Mouse (Mus musculus) stomach, embryonic 14.5 days (tissue): Measurements from ENCODE around the gene Alpk1. TPM values are rescaled to one million over a fixed set of nuclear protein-coding genes. Genes with fewer than 3 reads are reported as not detected.

Source experiments
- ATAC-seq: fragments of 200-750 bp; cut with Nextera tagmentation; 2 replicates; pipeline ENCODE4 v1.8.0; 2017; ENCODE audit warnings: low read depth, moderate TSS enrichment; ENCODE audit not compliant: insufficient number of reproducible peaks, insufficient read depth, low FRiP score
- H3K27ac ChIP-seq: fragments of 300-500 bp; sonication (generic); 2 replicates; pipeline ENCODE4 v1.5.1; 2014; ENCODE audit warnings: mild to moderate bottlenecking, low read length, moderate library complexity, mixed read lengths
- H3K27me3 ChIP-seq: fragments of 300-500 bp; sonication (generic); 2 replicates; pipeline ENCODE4 v1.6.1; 2014; ENCODE audit warnings: low read length, control low read depth, mixed read lengths; ENCODE audit not compliant: control insufficient read depth, insufficient read depth
- H3K36me3 ChIP-seq: fragments of 300-500 bp; sonication (generic); 2 replicates; pipeline ENCODE4 v1.6.1; 2014; ENCODE audit warnings: mild to moderate bottlenecking, control low read depth, low read length, moderate library complexity, mixed read lengths; ENCODE audit not compliant: control insufficient read depth, insufficient read depth
- H3K4me1 ChIP-seq: fragments of 300-500 bp; sonication (generic); 2 replicates; pipeline ENCODE4 v1.6.1; 2014; ENCODE audit warnings: low read length, control low read depth, mixed read lengths; ENCODE audit not compliant: control insufficient read depth, insufficient read depth
- H3K4me2 ChIP-seq: fragments of 300-500 bp; sonication (generic); replicated peaks from 2 replicates; pipeline ENCODE4 v1.6.1; 2014; ENCODE audit warnings: low read depth, low read length, control low read depth
- H3K4me3 ChIP-seq: fragments of 300-500 bp; sonication (generic); 2 replicates; pipeline ENCODE4 v1.5.1; 2014; ENCODE audit warnings: low read depth, low read length, control low read depth
- H3K9ac ChIP-seq: fragments of 300-500 bp; sonication (generic); replicated peaks from 2 replicates; pipeline ENCODE4 v1.6.1; 2014; ENCODE audit warnings: low read depth, mild to moderate bottlenecking, control low read depth, low read length, moderate library complexity, mixed read lengths
- H3K9me3 ChIP-seq: fragments of 300-500 bp; sonication (generic); 2 replicates; pipeline ENCODE4 v1.6.1; 2016; ENCODE audit warnings: low read depth, low read length, control low read depth; ENCODE audit not compliant: control insufficient read depth
- WGBS: fragments of 180-500 bp; shearing (Covaris S2); extraction: QIAGEN DNeasy Blood & Tissue Kit; methylation state at CpG from one replicate; pipeline ENCODE4 v1.1.7; 2014; 5-methylcytosine and 5-hydroxymethylcytosine counted together
- polyA plus RNA-seq: library from polyadenylated mRNA; unstranded; fragments of >200 nt; fragmentation: Nextera tagmentation; extraction: Ambion mirVana; gene quantifications from 2 replicates; pipeline ENCODE4 v1.2.1, GENCODE M21; 2014

Alpk1 gene
- polyA plus RNA-seq, 1 experiment from 2014 or later: 3.5 TPM

- ATAC-seq: no peak
- Histone ChIP-seq H3K27ac (no peak overlapping the region), H3K27me3 (peaks cover 61% of the 10 kb centered on the region), H3K4me1 (peaks cover 3% of the 10 kb centered on the region; the same call in 1 of the 2 replicates), H3K9me3 (no peaks in the 10 kb centered on the region), H3K4me2 (no peak overlapping the region), H3K36me3 (no peaks in the 10 kb centered on the region), H3K4me3 (no peak overlapping the region), H3K9ac (no peak overlapping the region)
- under 1% methylated on average over 36 of the region's 36 CpGs for WGBS
Observed at GRCm38 (mm10) chr3:127639875-127640761, 140.2 kb downstream of the Alpk1 start.

DNA sequence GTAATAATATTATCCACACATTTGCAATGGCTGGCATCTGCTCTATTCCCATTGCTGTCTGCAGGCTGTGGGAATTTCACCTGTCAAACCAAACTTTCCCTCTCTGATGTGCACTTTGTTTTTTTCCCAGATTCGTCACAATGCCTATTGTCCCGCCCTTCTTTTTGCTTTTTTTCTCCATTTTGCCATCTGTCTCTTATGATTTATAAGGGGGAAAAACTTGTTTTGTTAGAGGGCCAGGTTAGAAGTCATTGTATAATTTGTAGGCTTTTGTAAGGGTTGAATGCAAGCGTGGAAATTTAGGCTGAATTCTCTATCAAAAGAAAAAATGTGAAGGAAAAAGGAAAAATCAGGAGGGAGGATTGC is 145.4 kb downstream of the Alpk1 start:
- H3K4me2 ChIP-seq: no peak overlapping the region
- 3% methylated on average over 3 of the region's 3 CpGs for WGBS
- no peak overlapping the region for H3K9ac ChIP-seq
- H3K4me1 ChIP-seq: peaks cover 22% of the 10 kb centered on the region
- H3K9me3 ChIP-seq: no peaks in the 10 kb centered on the region
- peaks cover 75% of the 10 kb centered on the region for H3K27me3 ChIP-seq
- no peak for ATAC-seq
- H3K36me3 ChIP-seq: no peaks in the 10 kb centered on the region
- no peak overlapping the region for H3K4me3 ChIP-seq
- H3K27ac ChIP-seq: no peak overlapping the region

DNA sequence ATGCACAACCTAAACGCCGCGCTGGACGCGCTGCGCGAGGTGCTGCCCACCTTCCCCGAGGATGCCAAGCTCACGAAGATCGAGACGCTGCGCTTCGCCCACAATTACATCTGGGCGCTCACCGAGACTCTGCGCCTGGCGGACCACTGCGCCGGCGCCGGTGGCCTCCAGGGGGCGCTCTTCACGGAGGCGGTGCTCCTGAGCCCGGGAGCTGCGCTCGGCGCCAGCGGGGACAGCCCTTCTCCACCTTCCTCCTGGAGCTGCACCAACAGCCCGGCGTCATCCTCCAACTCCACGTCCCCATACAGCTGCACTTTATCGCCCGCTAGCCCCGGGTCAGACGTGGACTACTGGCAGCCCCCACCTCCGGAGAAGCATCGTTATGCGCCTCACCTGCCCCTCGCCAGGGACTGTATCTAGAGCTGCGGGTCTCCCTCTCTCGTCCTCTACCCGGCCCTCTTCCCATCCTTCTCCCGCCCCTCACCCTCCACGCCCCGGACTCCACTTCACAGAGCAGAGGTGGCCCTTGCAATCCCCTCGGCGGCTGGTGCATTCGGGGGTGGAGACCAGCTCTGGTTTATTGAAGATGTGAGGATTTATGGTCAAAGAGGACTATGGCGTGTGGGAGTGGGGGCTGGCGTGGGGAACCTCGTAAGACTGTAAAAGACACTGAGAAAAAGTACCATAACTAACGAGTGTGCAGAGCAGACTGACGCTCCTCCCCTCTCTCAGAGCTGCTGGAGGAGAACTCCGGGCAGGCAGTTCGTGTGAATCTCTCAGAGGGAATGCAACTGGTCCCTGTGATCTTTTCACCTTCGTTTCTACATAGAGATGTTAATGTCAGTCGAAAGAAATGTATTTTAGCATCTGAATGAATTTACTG is 146.0 kb downstream of the Alpk1 start:
- peaks cover 76% of the 10 kb centered on the region for H3K27me3 ChIP-seq
- H3K27ac ChIP-seq: no peak overlapping the region
- 1% methylated on average over 58 of the region's 58 CpGs for WGBS
- peak overlapping the region; percentile 68 for H3K4me2 ChIP-seq
- no peak overlapping the region for H3K9ac ChIP-seq
- H3K36me3 ChIP-seq: no peaks in the 10 kb centered on the region
- peak overlapping the region; percentile 31 for H3K4me3 ChIP-seq
- H3K9me3 ChIP-seq: no peaks in the 10 kb centered on the region
- H3K4me1 ChIP-seq: peaks cover 20% of the 10 kb centered on the region
- peak; percentile 91 for ATAC-seq

DNA sequence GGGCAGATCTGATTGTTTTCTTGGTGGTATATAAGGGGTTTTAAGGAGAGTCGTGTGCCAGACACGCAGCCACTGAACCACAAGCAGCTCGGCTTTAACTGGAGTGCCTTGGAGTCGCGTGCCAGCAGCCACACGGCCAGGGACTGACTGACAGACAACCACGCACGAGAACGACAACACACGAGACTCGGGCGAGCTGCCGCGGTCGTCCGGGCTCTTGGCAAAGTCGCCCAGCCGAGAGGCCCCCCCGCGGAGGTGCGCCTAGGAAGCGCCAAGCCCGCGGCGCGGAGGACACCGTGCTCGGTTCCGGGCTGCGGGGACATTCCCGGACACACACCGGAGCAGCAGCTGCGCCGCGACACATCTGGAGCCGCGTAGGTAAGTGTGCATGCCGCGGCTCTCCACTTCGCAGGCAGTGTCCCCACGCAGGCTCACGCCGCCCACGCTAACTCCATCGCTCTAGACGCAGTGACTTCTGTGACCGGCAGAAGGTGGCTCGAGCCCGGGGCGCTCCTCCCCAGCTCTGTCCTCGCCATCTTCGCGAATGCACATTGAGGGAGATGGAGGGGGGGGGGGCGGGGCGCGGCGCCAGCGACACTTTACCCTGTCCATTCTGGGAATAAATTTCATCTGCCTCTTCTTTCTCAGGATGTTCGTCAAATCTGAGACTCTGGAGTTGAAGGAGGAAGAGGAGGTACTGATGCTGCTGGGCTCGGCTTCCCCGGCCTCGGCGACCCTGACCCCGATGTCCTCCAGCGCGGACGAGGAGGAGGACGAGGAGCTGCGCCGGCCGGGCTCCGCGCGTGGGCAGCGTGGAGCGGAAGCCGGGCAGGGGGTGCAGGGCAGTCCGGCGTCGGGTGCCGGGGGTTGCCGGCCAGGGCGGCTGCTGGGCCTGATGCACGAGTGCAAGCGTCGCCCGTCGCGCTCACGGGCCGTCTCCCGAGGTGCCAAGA is 147.0 kb downstream of the Alpk1 start, which contains the start of gene Neurog2:
Gene Neurog2 (plus strand): TSS at position 56 of the 953 bp plus-strand sequence.
- Histone ChIP-seq H3K4me3 (peak within 1 kb of the TSS; percentile 31), H3K4me1 (peaks cover 20% of the 10 kb centered on the region), H3K9me3 (no peaks in the 10 kb centered on the region), H3K27me3 (peaks cover 76% of the 10 kb centered on the region), H3K27ac (no peak within 1 kb of the TSS), H3K4me2 (peak within 1 kb of the TSS; percentile 68), H3K9ac (no peak within 1 kb of the TSS), H3K36me3 (no peaks in the 10 kb centered on the region)
- ATAC-seq: peak; percentile 35
- under 1% methylated on average over 92 of the region's 92 CpGs for WGBS

- H3K9ac ChIP-seq: no peak overlapping the region
Observed at GRCm38 (mm10) chr3:127632531-127632930, 147.8 kb downstream of the Alpk1 start.

DNA sequence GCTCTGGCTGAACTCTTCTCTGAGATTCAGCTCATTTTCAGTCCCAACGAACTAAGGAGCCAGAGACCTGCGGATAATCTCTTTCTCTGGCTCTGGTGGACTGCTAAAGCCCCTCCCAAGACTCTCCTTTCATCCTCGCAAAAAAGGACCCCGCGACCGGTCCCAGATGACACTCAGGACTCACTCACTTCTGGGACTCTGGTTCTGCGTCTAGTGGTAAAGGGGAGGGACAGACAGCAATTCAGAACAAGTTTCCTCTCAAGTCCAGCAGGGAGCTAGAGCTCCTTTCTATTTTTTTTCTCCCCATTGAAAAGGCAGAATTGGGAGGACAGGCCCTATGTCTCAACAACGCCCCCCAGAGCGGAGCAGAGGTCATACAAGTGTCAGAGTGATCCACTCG is 148.7 kb downstream of the Alpk1 start:
- Histone ChIP-seq H3K9me3 (no peaks in the 10 kb centered on the region), H3K27me3 (peaks cover 78% of the 10 kb centered on the region), H3K4me3 (no peak overlapping the region), H3K4me1 (peaks cover 20% of the 10 kb centered on the region), H3K9ac (no peak overlapping the region), H3K36me3 (no peaks in the 10 kb centered on the region), H3K27ac (no peak overlapping the region), H3K4me2 (no peak overlapping the region)
- no peak for ATAC-seq
- WGBS: 1% methylated on average over 10 of the region's 10 CpGs

More at GRCm38 (mm10) chr3:127632531-127632930, 147.8 kb downstream of the Alpk1 start:
- H3K4me2 ChIP-seq: peak overlapping the region; percentile 68
- H3K4me3 ChIP-seq: peak overlapping the region; percentile 31
- peaks cover 73% of the 10 kb centered on the region for H3K27me3 ChIP-seq
- H3K4me1 ChIP-seq: peaks cover 20% of the 10 kb centered on the region
- H3K36me3 ChIP-seq: no peaks in the 10 kb centered on the region
- no peak overlapping the region for H3K27ac ChIP-seq
- WGBS: 2% methylated on average over 25 of the region's 32 CpGs
- no peaks in the 10 kb centered on the region for H3K9me3 ChIP-seq
- no peak for ATAC-seq

GRCm38 (mm10) chr3:127630735-127631372 is 149.5 kb downstream of the Alpk1 start:
- no peak overlapping the region for H3K9ac ChIP-seq
- no peaks in the 10 kb centered on the region for H3K9me3 ChIP-seq
- no peaks in the 10 kb centered on the region for H3K36me3 ChIP-seq
- peaks cover 81% of the 10 kb centered on the region for H3K27me3 ChIP-seq
- H3K4me1 ChIP-seq: peaks cover 21% of the 10 kb centered on the region
- no peak overlapping the region for H3K4me2 ChIP-seq
- no peak for ATAC-seq
- H3K27ac ChIP-seq: no peak overlapping the region
- no peak overlapping the region for H3K4me3 ChIP-seq
- WGBS: 5% methylated on average over 17 of the region's 17 CpGs
